Mouse (Mus musculus): Measurements from ENCODE around the gene Depdc1b. TPM values are rescaled to one million over a fixed set of nuclear protein-coding genes. Genes with fewer than 3 reads are reported as not detected.

The Depdc1b gene
- polyA plus RNA-seq, 1 experiment from 2014 or later, result 11.6 TPM

- no peak overlapping the region for H3K4me2 ChIP-seq
- H3K9me3 ChIP-seq, result no peaks in the 10 kb centered on the region
- no peak overlapping the region for H3K9ac ChIP-seq
- ATAC-seq (ENCODE audit: insufficient number of reproducible peaks, insufficient read depth, low FRiP score, low TSS enrichment, low read depth), result no peak
- no peak overlapping the region for H3K27ac ChIP-seq
- H3K4me3 ChIP-seq, result no peak overlapping the region
- H3K27me3 ChIP-seq, result no peaks in the 10 kb centered on the region
- WGBS, result 78% methylated on average over 1 of the region's 1 CpGs
- H3K4me1 ChIP-seq, result no peaks in the 10 kb centered on the region
- H3K36me3 ChIP-seq, result no peaks in the 10 kb centered on the region
Measured at GRCm38 (mm10) chr13:108418741-108419507, 102.8 kb downstream of the Depdc1b start.

- Histone ChIP-seq H3K9ac (no peak overlapping the region), H3K36me3 (no peaks in the 10 kb centered on the region), H3K4me3 (no peak overlapping the region), H3K4me2 (no peak overlapping the region), H3K27me3 (no peaks in the 10 kb centered on the region), H3K9me3 (no peaks in the 10 kb centered on the region), H3K4me1 (no peaks in the 10 kb centered on the region), H3K27ac (no peak overlapping the region)
- no peak for ATAC-seq (ENCODE audit: insufficient number of reproducible peaks, insufficient read depth, low FRiP score, low TSS enrichment, low read depth)
- 66% methylated on average over 5 of the region's 5 CpGs for WGBS
Measured at GRCm38 (mm10) chr13:108426322-108426721, 110.2 kb downstream of the Depdc1b start.

- no peaks in the 10 kb centered on the region for H3K36me3 ChIP-seq
- no peaks in the 10 kb centered on the region for H3K9me3 ChIP-seq
- H3K9ac ChIP-seq, result no peak overlapping the region
- no peak overlapping the region for H3K4me2 ChIP-seq
- WGBS, result 67% methylated on average over 6 of the region's 6 CpGs
- no peak for ATAC-seq (ENCODE audit: insufficient number of reproducible peaks, insufficient read depth, low FRiP score, low TSS enrichment, low read depth)
- H3K4me3 ChIP-seq, result no peak overlapping the region
- H3K4me1 ChIP-seq, result no peaks in the 10 kb centered on the region
- H3K27ac ChIP-seq, result no peak overlapping the region
- H3K27me3 ChIP-seq, result no peaks in the 10 kb centered on the region
Measured at GRCm38 (mm10) chr13:108428809-108429208, 112.7 kb downstream of the Depdc1b start.

- H3K4me2 ChIP-seq, result no peak overlapping the region
- H3K4me1 ChIP-seq, result no peaks in the 10 kb centered on the region
- H3K4me3 ChIP-seq, result no peak overlapping the region
- H3K36me3 ChIP-seq, result no peaks in the 10 kb centered on the region
- H3K9ac ChIP-seq, result no peak overlapping the region
- H3K27me3 ChIP-seq, result no peaks in the 10 kb centered on the region
- WGBS, result 74% methylated on average over 2 of the region's 2 CpGs
- H3K9me3 ChIP-seq, result no peaks in the 10 kb centered on the region
- ATAC-seq (ENCODE audit: insufficient number of reproducible peaks, insufficient read depth, low FRiP score, low TSS enrichment, low read depth), result no peak
- no peak overlapping the region for H3K27ac ChIP-seq
Measured at GRCm38 (mm10) chr13:108429623-108430022, 113.5 kb downstream of the Depdc1b start.

- Histone ChIP-seq H3K4me1 (no peaks in the 10 kb centered on the region), H3K27me3 (no peaks in the 10 kb centered on the region), H3K9ac (no peak overlapping the region), H3K9me3 (no peaks in the 10 kb centered on the region), H3K36me3 (no peaks in the 10 kb centered on the region), H3K4me2 (no peak overlapping the region), H3K4me3 (no peak overlapping the region), H3K27ac (no peak overlapping the region)
- 89% methylated on average over 3 of the region's 3 CpGs for WGBS
- ATAC-seq (ENCODE audit: insufficient number of reproducible peaks, insufficient read depth, low FRiP score, low TSS enrichment, low read depth), result no peak
Measured at GRCm38 (mm10) chr13:108431776-108432175, 115.6 kb downstream of the Depdc1b start.

GRCm38 (mm10) chr13:108435687-108436086, 119.6 kb downstream of the Depdc1b start:
- Histone ChIP-seq H3K9ac (no peak overlapping the region), H3K4me2 (no peak overlapping the region), H3K4me1 (no peaks in the 10 kb centered on the region), H3K4me3 (no peak overlapping the region), H3K27ac (no peak overlapping the region), H3K9me3 (no peaks in the 10 kb centered on the region), H3K36me3 (no peaks in the 10 kb centered on the region), H3K27me3 (no peaks in the 10 kb centered on the region)
- ATAC-seq (ENCODE audit: insufficient number of reproducible peaks, insufficient read depth, low FRiP score, low TSS enrichment, low read depth), result no peak

GRCm38 (mm10) chr13:108437424-108437823, 121.3 kb downstream of the Depdc1b start:
- Histone ChIP-seq H3K4me3 (no peak overlapping the region), H3K9ac (no peak overlapping the region), H3K4me2 (no peak overlapping the region), H3K9me3 (no peaks in the 10 kb centered on the region), H3K4me1 (no peaks in the 10 kb centered on the region), H3K27me3 (no peaks in the 10 kb centered on the region), H3K36me3 (no peaks in the 10 kb centered on the region), H3K27ac (no peak overlapping the region)
- WGBS, result 93% methylated on average over 2 of the region's 2 CpGs
- ATAC-seq (ENCODE audit: insufficient number of reproducible peaks, insufficient read depth, low FRiP score, low TSS enrichment, low read depth), result no peak

GRCm38 (mm10) chr13:108439012-108439411, 122.9 kb downstream of the Depdc1b start:
- Histone ChIP-seq H3K27me3 (no peaks in the 10 kb centered on the region), H3K27ac (no peak overlapping the region), H3K4me2 (no peak overlapping the region), H3K4me3 (no peak overlapping the region), H3K9ac (no peak overlapping the region), H3K9me3 (no peaks in the 10 kb centered on the region), H3K4me1 (no peaks in the 10 kb centered on the region), H3K36me3 (no peaks in the 10 kb centered on the region)
- 81% methylated on average over 1 of the region's 1 CpGs for WGBS
- no peak for ATAC-seq (ENCODE audit: insufficient number of reproducible peaks, insufficient read depth, low FRiP score, low TSS enrichment, low read depth)

- H3K9me3 ChIP-seq, result no peaks in the 10 kb centered on the region
- no peaks in the 10 kb centered on the region for H3K27me3 ChIP-seq
- 66% methylated on average over 11 of the region's 11 CpGs for WGBS
- H3K4me1 ChIP-seq, result peaks cover 15% of the 10 kb centered on the region
- no peak overlapping the region for H3K9ac ChIP-seq
- H3K36me3 ChIP-seq, result no peaks in the 10 kb centered on the region
- H3K4me2 ChIP-seq, result no peak overlapping the region
- no peak for ATAC-seq (ENCODE audit: insufficient number of reproducible peaks, insufficient read depth, low FRiP score, low TSS enrichment, low read depth)
- H3K27ac ChIP-seq, result no peak overlapping the region
- H3K4me3 ChIP-seq, result no peak overlapping the region
Measured at GRCm38 (mm10) chr13:108448348-108448931, 132.3 kb downstream of the Depdc1b start.

GRCm38 (mm10) chr13:108449116-108450097, 133.3 kb downstream of the Depdc1b start, which contains the start of gene Pde4d:
Gene Pde4d (plus strand): TSS chr13:108449948.
- H3K9me3 ChIP-seq, result no peaks in the 10 kb centered on the region
- no peaks in the 10 kb centered on the region for H3K36me3 ChIP-seq
- H3K27ac ChIP-seq, result no peak within 1 kb of the TSS
- ATAC-seq (ENCODE audit: insufficient number of reproducible peaks, insufficient read depth, low FRiP score, low TSS enrichment, low read depth), result no peak
- H3K27me3 ChIP-seq, result no peaks in the 10 kb centered on the region
- peak within 1 kb of the TSS; percentile 33 for H3K4me2 ChIP-seq
- no peak within 1 kb of the TSS for H3K9ac ChIP-seq
- 21% methylated on average over 10 of the region's 10 CpGs for WGBS
- H3K4me1 ChIP-seq, result peaks cover 18% of the 10 kb centered on the region
- no peak within 1 kb of the TSS for H3K4me3 ChIP-seq

GRCm38 (mm10) chr13:108451122-108451521, 135.0 kb downstream of the Depdc1b start:
- no peak overlapping the region for H3K4me2 ChIP-seq
- H3K27ac ChIP-seq, result no peak overlapping the region
- H3K4me1 ChIP-seq, result peaks cover 21% of the 10 kb centered on the region
- ATAC-seq (ENCODE audit: insufficient number of reproducible peaks, insufficient read depth, low FRiP score, low TSS enrichment, low read depth), result no peak
- no peak overlapping the region for H3K4me3 ChIP-seq
- no peaks in the 10 kb centered on the region for H3K27me3 ChIP-seq
- WGBS, result 76% methylated on average over 2 of the region's 2 CpGs
- H3K36me3 ChIP-seq, result no peaks in the 10 kb centered on the region
- H3K9me3 ChIP-seq, result no peaks in the 10 kb centered on the region
- no peak overlapping the region for H3K9ac ChIP-seq

Data from embryonic facial prominence, embryonic 13.5 days (tissue).